Comparison of ENCODE assay signal across 11 mouse cellular contexts in the genomic region with DNA sequence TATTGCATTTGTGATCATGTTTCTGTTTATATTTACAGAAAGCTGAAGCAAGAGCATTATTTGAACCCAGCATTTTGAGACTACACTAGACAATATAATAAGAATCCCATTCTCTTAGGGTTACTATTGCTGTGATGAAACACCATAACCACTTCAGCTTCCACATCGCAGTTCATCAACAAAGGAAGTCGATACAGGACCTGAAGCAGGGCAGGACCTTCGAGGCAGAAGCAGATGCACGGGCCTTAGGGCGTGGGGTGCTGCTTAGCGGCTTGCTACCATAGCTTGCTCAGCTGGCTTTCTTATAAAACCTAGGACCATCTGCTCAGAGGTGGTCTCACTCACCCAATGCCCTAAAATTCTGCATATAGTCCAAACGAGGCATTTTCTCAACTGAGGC.
DNase-seq lines count a peak whose midpoint lies in the region; ATAC-seq and TF ChIP-seq lines count a peak whose summit lies in the region.
"Had no signal": no experiment of that assay in that cellular context is flagged by ENCODE, and none has a peak within 500 bp of the region (broad histone marks: within the 10 kb centered on the region; RNA-seq: fewer than 3 reads in every experiment).

No protein-coding gene starts in this region.

- peaks cover 5% of the 10 kb centered on the region; the same call in 1 of the 2 replicates for H3K4me1 ChIP-seq in intestine, embryonic 15.5 days (replicated peaks)
- no peaks in the 10 kb centered on the region; the same call in 1 of the 2 replicates for H3K4me1 ChIP-seq in intestine, postnatal 0 days (replicated peaks; ENCODE audit: control insufficient read depth, insufficient read depth, low read length)
- H3K4me1 ChIP-seq in spleen, adult 2 months (ENCODE audit: control insufficient read depth, insufficient read depth, insufficient read length), result peaks cover 8% of the 10 kb centered on the region
- peaks cover 12% of the 10 kb centered on the region; the same call in 1 of the 2 replicates for H3K4me1 ChIP-seq in liver, embryonic 13.5 days (replicated peaks)
- peaks cover 9% of the 10 kb centered on the region; the same call in 1 of the 2 replicates for H3K4me1 ChIP-seq in stomach, embryonic 15.5 days
- H3K4me1 ChIP-seq: neural tube, embryonic 12.5 days had no signal

- H3K27me3 ChIP-seq in intestine, embryonic 15.5 days (replicated peaks), result no peaks in the 10 kb centered on the region
- H3K27me3 ChIP-seq in intestine, postnatal 0 days (replicated peaks; ENCODE audit: control insufficient read depth, insufficient read depth, low read length), result no peaks in the 10 kb centered on the region
- H3K27me3 ChIP-seq in spleen, adult 2 months (ENCODE audit: control insufficient read depth, insufficient read depth, low read length), result no peaks in the 10 kb centered on the region
- H3K27me3 ChIP-seq in liver, embryonic 13.5 days, result no peaks in the 10 kb centered on the region
- no peaks in the 10 kb centered on the region for H3K27me3 ChIP-seq in stomach, embryonic 15.5 days (replicated peaks)
- H3K27me3 ChIP-seq: neural tube, embryonic 12.5 days had no signal

- ATAC-seq in intestine, embryonic 15.5 days, result peak; percentile 23; the same call in 1 of the 2 replicates
- ATAC-seq in intestine, postnatal 0 days, result no peak
- ATAC-seq in liver, embryonic 13.5 days (ENCODE audit: low read depth), result no peak
- no peak for ATAC-seq in stomach, embryonic 15.5 days (ENCODE audit: insufficient read depth, low FRiP score, low read depth)
- ATAC-seq: inflammation-experienced regulatory T-cells, adult 6 months had no signal

- H3K27ac ChIP-seq in intestine, embryonic 15.5 days, result 0 out of 2 replicates have a peak overlapping the region, but pooled peaks have one; percentile 51
- H3K27ac ChIP-seq in intestine, postnatal 0 days (ENCODE audit: low read depth, low read length), result no peak overlapping the region
- peak overlapping the region; percentile 10; the same call in 1 of the 2 replicates for H3K27ac ChIP-seq in spleen, adult 2 months (ENCODE audit: insufficient read depth, low read length)
- H3K27ac ChIP-seq in liver, embryonic 13.5 days, result 0 out of 2 replicates have a peak overlapping the region, but pooled peaks have one; percentile 5
- peak overlapping the region; percentile 69 for H3K27ac ChIP-seq in stomach, embryonic 15.5 days
- H3K27ac ChIP-seq: neural tube, embryonic 12.5 days had no signal

- no peaks in the 10 kb centered on the region for H3K9me3 ChIP-seq in intestine, embryonic 15.5 days
- no peaks in the 10 kb centered on the region for H3K9me3 ChIP-seq in intestine, postnatal 0 days (ENCODE audit: control insufficient read depth)
- no peaks in the 10 kb centered on the region for H3K9me3 ChIP-seq in liver, embryonic 13.5 days (replicated peaks)
- H3K9me3 ChIP-seq in stomach, embryonic 15.5 days, result no peaks in the 10 kb centered on the region
- H3K9me3 ChIP-seq: G1E; neural tube, embryonic 12.5 days had no signal

- H3K4me3 ChIP-seq in intestine, embryonic 15.5 days (replicated peaks), result no peak overlapping the region
- H3K4me3 ChIP-seq in intestine, postnatal 0 days (ENCODE audit: low read depth, low read length), result no peak overlapping the region
- no peak overlapping the region for H3K4me3 ChIP-seq in spleen, adult 2 months (ENCODE audit: extremely low read depth, insufficient read depth, insufficient read length)
- H3K4me3 ChIP-seq in liver, embryonic 13.5 days (replicated peaks), result no peak overlapping the region
- no peak overlapping the region for H3K4me3 ChIP-seq in stomach, embryonic 15.5 days (replicated peaks)
- H3K4me3 ChIP-seq: neural tube, embryonic 12.5 days had no signal

- peak in 1 of 2 experiments; percentile 14 for DNase-seq in spleen, adult 2 months (ENCODE audit: low read depth in 1 of 2, low spot score in 2 of 2)
- DNase-seq in spleen, postnatal 14 days (ENCODE audit: low spot score in 2 of 2), result no peak
- DNase-seq in liver, embryonic 13.5 days, result no peak
- no peak for DNase-seq in urinary bladder, postnatal 25 days (ENCODE audit: low spot score)
- DNase-seq: cerebellum, adult 2 months had no signal

- H3K9ac ChIP-seq in intestine, embryonic 15.5 days, result no peak overlapping the region
- H3K9ac ChIP-seq in intestine, postnatal 0 days (ENCODE audit: low read depth, low read length), result no peak overlapping the region
- no peak overlapping the region for H3K9ac ChIP-seq in liver, embryonic 13.5 days
- H3K9ac ChIP-seq in stomach, embryonic 15.5 days, result no peak overlapping the region
- H3K9ac ChIP-seq: neural tube, embryonic 12.5 days had no signal

- TF ChIP-seq POLR2A in spleen, adult 2 months (IDR thresholded peaks at IDR 0.05; ENCODE audit: low read depth, low read length), result no peak

- no peak overlapping the region for H3K4me2 ChIP-seq in intestine, embryonic 15.5 days (replicated peaks)
- H3K4me2 ChIP-seq in intestine, postnatal 0 days (replicated peaks; ENCODE audit: low read depth), result no peak overlapping the region
- H3K4me2 ChIP-seq in liver, embryonic 13.5 days, result no peak overlapping the region
- no peak overlapping the region for H3K4me2 ChIP-seq in stomach, embryonic 15.5 days
- H3K4me2 ChIP-seq: neural tube, embryonic 12.5 days had no signal

- no peak for TF ChIP-seq CTCF in intestine, postnatal 0 days (IDR thresholded peaks at IDR 0.05; ENCODE audit: low read depth)
- no peak for TF ChIP-seq CTCF in spleen, adult 2 months (IDR thresholded peaks at IDR 0.05; ENCODE audit: extremely low read depth, insufficient read depth, insufficient read length, insufficient replicate concordance)

- WGBS in intestine, embryonic 15.5 days, result 40% methylated on average over 7 of the region's 7 CpGs
- WGBS in intestine, postnatal 0 days, result 65% methylated on average over 7 of the region's 7 CpGs
- 15% methylated on average over 7 of the region's 7 CpGs for WGBS in spleen, adult 2 months
- WGBS in liver, embryonic 13.5 days (ENCODE audit: insufficient replicate concordance), result 19% methylated on average over 7 of the region's 7 CpGs
- WGBS in stomach, embryonic 15.5 days, result 54% methylated on average over 7 of the region's 7 CpGs

- H3K36me3 ChIP-seq in intestine, embryonic 15.5 days, result no peaks in the 10 kb centered on the region
- no peaks in the 10 kb centered on the region for H3K36me3 ChIP-seq in intestine, postnatal 0 days (ENCODE audit: control insufficient read depth, insufficient read depth)
- H3K36me3 ChIP-seq in spleen, adult 2 months (ENCODE audit: control insufficient read depth, insufficient read depth, low read length), result no peaks in the 10 kb centered on the region
- no peaks in the 10 kb centered on the region for H3K36me3 ChIP-seq in liver, embryonic 13.5 days
- no peaks in the 10 kb centered on the region for H3K36me3 ChIP-seq in stomach, embryonic 15.5 days
- H3K36me3 ChIP-seq: G1E; neural tube, embryonic 12.5 days had no signal
